Mouse (Mus musculus) limb, embryonic 14.5 days (tissue): ENCODE measurements at regions not wholly inside any gene's neighbourhood (a gene's known extent, or its start where the extent isn't known, plus 50 kb on each side); places are given as distances from the start of the nearest gene placed in this dataset.

ENCODE experiments used
- ATAC-seq: fragments of 200-750 bp; cut with Nextera tagmentation; 2 replicates; pipeline ENCODE4 v1.8.0; 2017; ENCODE audit warnings: low read depth, moderate number of reproducible peaks, moderate TSS enrichment; ENCODE audit not compliant: low FRiP score
- DNase-seq: peaks from one replicate; pipeline ENCODE4 v3.0.0-alpha.2; 2015; ENCODE audit warnings: low spot score
- H3K27ac ChIP-seq: fragments of 300-500 bp; sonication (generic); replicated peaks from 2 replicates; pipeline ENCODE4 v1.5.1; 2014; ENCODE audit warnings: low read depth, mild to moderate bottlenecking, low read length, moderate library complexity, mixed read lengths
- H3K27me3 ChIP-seq: fragments of 300-500 bp; sonication (generic); 2 replicates; pipeline ENCODE4 v1.6.1; 2014; ENCODE audit warnings: low read length, mixed read lengths; ENCODE audit not compliant: control insufficient read depth, insufficient read depth
- H3K36me3 ChIP-seq: fragments of 300-500 bp; sonication (generic); 2 replicates; pipeline ENCODE4 v1.6.1; 2014; ENCODE audit warnings: mild to moderate bottlenecking, low read length, moderate library complexity, mixed read lengths; ENCODE audit not compliant: control insufficient read depth, insufficient read depth
- H3K4me1 ChIP-seq: fragments of 300-500 bp; sonication (generic); 2 replicates; pipeline ENCODE4 v1.6.1; 2014; ENCODE audit warnings: antibody characterized with exemption, low read length, mixed read lengths; ENCODE audit not compliant: control insufficient read depth, insufficient read depth
- H3K4me2 ChIP-seq: fragments of 300-500 bp; sonication (generic); replicated peaks from 2 replicates; pipeline ENCODE4 v1.6.1; 2014; ENCODE audit warnings: low read depth, mild to moderate bottlenecking, low read length, moderate library complexity; ENCODE audit not compliant: severe bottlenecking
- H3K4me3 ChIP-seq: fragments of 300-500 bp; sonication (generic); replicated peaks from 2 replicates; pipeline ENCODE4 v1.5.1; 2014; ENCODE audit warnings: low read length
- H3K9ac ChIP-seq: fragments of 300-500 bp; sonication (generic); 2 replicates; pipeline ENCODE4 v1.6.1; 2014; ENCODE audit warnings: mild to moderate bottlenecking, low read depth, low read length, moderate library complexity; ENCODE audit not compliant: severe bottlenecking
- H3K9me3 ChIP-seq: fragments of 300-500 bp; sonication (generic); 2 replicates; pipeline ENCODE4 v1.6.1; 2016; ENCODE audit warnings: low read length; ENCODE audit not compliant: control insufficient read depth
- POLR2A ChIP-seq: fragments of 200-500 bp; IDR thresholded peaks from 2 replicates; pipeline ENCODE4 v1.8.0; 2012; ENCODE audit warnings: inconsistent platforms, mild to moderate bottlenecking, moderate library complexity, borderline replicate concordance; ENCODE audit not compliant: insufficient read depth, insufficient read length; ENCODE audit errors: extremely low read depth
- WGBS: fragments of 180-500 bp; shearing (Covaris S2); extraction: QIAGEN DNeasy Blood & Tissue Kit; methylation state at CpG from one replicate; pipeline ENCODE4 v1.1.7; 2014; 5-methylcytosine and 5-hydroxymethylcytosine counted together

- H3K27ac ChIP-seq: no peak overlapping the region
- H3K4me1 ChIP-seq: no peaks in the 10 kb centered on the region
- no peaks in the 10 kb centered on the region for H3K27me3 ChIP-seq
- no peak overlapping the region for H3K4me3 ChIP-seq
- H3K9me3 ChIP-seq: no peaks in the 10 kb centered on the region
- ATAC-seq: no peak
- WGBS: 45% methylated on average over 2 of the region's 2 CpGs
- no peak for DNase-seq
- TF ChIP-seq POLR2A: no peak
- no peak overlapping the region for H3K4me2 ChIP-seq
- no peaks in the 10 kb centered on the region for H3K36me3 ChIP-seq
- no peak overlapping the region for H3K9ac ChIP-seq
These were observed 922.5 kb downstream of the Robo1 start for GRCm38 (mm10) chr16:73230599-73230998.

GRCm38 (mm10) chr16:73217555-73217954 lies 909.4 kb downstream of the Robo1 start:
- Histone ChIP-seq H3K27ac (no peak overlapping the region), H3K4me3 (no peak overlapping the region), H3K9ac (no peak overlapping the region), H3K4me1 (no peaks in the 10 kb centered on the region), H3K4me2 (no peak overlapping the region), H3K27me3 (no peaks in the 10 kb centered on the region), H3K36me3 (no peaks in the 10 kb centered on the region), H3K9me3 (no peaks in the 10 kb centered on the region)
- ATAC-seq (no peak), DNase-seq (no peak)
- no peak for TF ChIP-seq POLR2A
- WGBS: 89% methylated on average over 4 of the region's 4 CpGs

- no peaks in the 10 kb centered on the region for H3K36me3 ChIP-seq
- H3K27ac ChIP-seq: no peak overlapping the region
- no peak overlapping the region for H3K4me2 ChIP-seq
- no peak for ATAC-seq
- H3K4me3 ChIP-seq: no peak overlapping the region
- H3K9me3 ChIP-seq: no peaks in the 10 kb centered on the region
- H3K27me3 ChIP-seq: no peaks in the 10 kb centered on the region
- TF ChIP-seq POLR2A: no peak
- H3K9ac ChIP-seq: no peak overlapping the region
- 90% methylated on average over 11 of the region's 11 CpGs for WGBS
- no peak for DNase-seq
- no peaks in the 10 kb centered on the region for H3K4me1 ChIP-seq
These were observed 895.4 kb downstream of the Robo1 start for GRCm38 (mm10) chr16:73203542-73203941.

- H3K4me1 ChIP-seq: no peaks in the 10 kb centered on the region
- no peak overlapping the region for H3K4me3 ChIP-seq
- DNase-seq: no peak
- ATAC-seq: no peak
- 61% methylated on average over 3 of the region's 3 CpGs for WGBS
- H3K27me3 ChIP-seq: no peaks in the 10 kb centered on the region
- H3K4me2 ChIP-seq: no peak overlapping the region
- no peak overlapping the region for H3K27ac ChIP-seq
- no peak overlapping the region for H3K9ac ChIP-seq
- H3K36me3 ChIP-seq: no peaks in the 10 kb centered on the region
- no peaks in the 10 kb centered on the region for H3K9me3 ChIP-seq
- TF ChIP-seq POLR2A: no peak
These were observed 892.9 kb downstream of the Robo1 start for GRCm38 (mm10) chr16:73200991-73201390.

GRCm38 (mm10) chr16:73182776-73183175 lies 874.7 kb downstream of the Robo1 start:
- 81% methylated on average over 5 of the region's 5 CpGs for WGBS
- no peaks in the 10 kb centered on the region for H3K9me3 ChIP-seq
- ATAC-seq: no peak

GRCm38 (mm10) chr16:73182258-73182657 lies 874.2 kb downstream of the Robo1 start:
- TF ChIP-seq POLR2A: no peak
- WGBS: 85% methylated on average over 7 of the region's 7 CpGs

More at GRCm38 (mm10) chr16:73182776-73183175, 874.7 kb downstream of the Robo1 start:
- H3K4me1 ChIP-seq: no peaks in the 10 kb centered on the region
- H3K9ac ChIP-seq: no peak overlapping the region
- TF ChIP-seq POLR2A: no peak
- H3K4me3 ChIP-seq: no peak overlapping the region
- no peak for DNase-seq
- H3K27me3 ChIP-seq: no peaks in the 10 kb centered on the region
- no peak overlapping the region for H3K4me2 ChIP-seq
- H3K36me3 ChIP-seq: no peaks in the 10 kb centered on the region
- no peak overlapping the region for H3K27ac ChIP-seq

More at GRCm38 (mm10) chr16:73182258-73182657, 874.2 kb downstream of the Robo1 start:
- Histone ChIP-seq H3K36me3 (no peaks in the 10 kb centered on the region), H3K4me1 (no peaks in the 10 kb centered on the region), H3K9me3 (no peaks in the 10 kb centered on the region), H3K4me2 (no peak overlapping the region), H3K4me3 (no peak overlapping the region), H3K27ac (no peak overlapping the region), H3K27me3 (no peaks in the 10 kb centered on the region), H3K9ac (no peak overlapping the region)
- DNase-seq: no peak
- no peak for ATAC-seq
